Mouse (Mus musculus) WW6 (cell line): ENCODE measurements around the gene Cilp2.

Source experiments
- DNase-seq: peaks from one replicate; pipeline ENCODE4 v3.0.0-alpha.2; 2013; ENCODE audit warnings: low read depth, low spot score

Cilp2 gene

DNA sequence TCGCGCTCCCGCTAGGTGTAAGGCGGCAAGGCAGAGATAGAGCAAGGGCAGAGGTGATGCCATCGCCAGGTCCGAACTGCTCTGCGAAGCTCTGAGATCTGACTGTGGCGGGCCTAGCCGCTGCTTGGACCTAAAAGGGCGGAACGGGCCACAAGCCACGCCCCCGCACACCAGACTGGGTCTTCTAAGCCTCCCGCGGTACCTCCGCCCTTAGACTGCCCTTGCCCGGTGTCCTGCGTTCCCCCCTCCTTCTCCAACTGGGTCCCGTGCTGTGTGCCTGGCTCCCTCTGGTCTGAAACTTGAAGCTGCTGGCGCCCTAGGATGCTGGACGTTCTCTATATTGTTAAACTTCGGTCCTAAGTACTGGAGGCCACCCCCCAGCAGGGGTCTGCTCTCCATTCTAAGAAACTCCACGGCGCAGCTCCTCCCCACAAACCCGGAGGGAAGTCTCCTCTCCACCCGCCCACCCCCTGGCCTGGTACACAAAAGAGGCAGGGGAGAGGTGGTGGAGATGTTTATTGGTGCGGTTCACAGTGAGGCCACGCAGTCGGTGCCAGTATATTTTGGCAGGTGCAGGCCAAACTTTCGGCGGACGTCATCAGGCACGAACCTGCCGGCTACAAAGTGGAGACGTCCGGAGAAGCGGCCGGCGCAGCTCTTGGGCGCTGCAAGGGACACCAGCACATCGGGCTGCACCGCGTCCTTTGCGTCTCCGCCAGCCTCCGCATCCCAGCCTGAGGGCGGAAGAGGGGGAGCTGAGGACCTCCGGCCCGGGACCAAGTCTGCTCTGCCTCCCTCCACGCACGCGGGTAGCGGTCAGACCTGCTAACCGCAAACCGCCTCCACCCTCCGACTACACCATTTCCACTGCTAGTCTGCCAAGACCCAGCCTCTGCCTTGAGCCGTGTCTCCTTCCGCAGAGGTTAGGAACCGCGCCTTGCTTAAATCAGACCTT lies at the start of gene Cilp2:
Cilp2 (minus strand) TSS at position 399 of the 955 bp plus-strand sequence.
- DNase-seq: no peak

DNA sequence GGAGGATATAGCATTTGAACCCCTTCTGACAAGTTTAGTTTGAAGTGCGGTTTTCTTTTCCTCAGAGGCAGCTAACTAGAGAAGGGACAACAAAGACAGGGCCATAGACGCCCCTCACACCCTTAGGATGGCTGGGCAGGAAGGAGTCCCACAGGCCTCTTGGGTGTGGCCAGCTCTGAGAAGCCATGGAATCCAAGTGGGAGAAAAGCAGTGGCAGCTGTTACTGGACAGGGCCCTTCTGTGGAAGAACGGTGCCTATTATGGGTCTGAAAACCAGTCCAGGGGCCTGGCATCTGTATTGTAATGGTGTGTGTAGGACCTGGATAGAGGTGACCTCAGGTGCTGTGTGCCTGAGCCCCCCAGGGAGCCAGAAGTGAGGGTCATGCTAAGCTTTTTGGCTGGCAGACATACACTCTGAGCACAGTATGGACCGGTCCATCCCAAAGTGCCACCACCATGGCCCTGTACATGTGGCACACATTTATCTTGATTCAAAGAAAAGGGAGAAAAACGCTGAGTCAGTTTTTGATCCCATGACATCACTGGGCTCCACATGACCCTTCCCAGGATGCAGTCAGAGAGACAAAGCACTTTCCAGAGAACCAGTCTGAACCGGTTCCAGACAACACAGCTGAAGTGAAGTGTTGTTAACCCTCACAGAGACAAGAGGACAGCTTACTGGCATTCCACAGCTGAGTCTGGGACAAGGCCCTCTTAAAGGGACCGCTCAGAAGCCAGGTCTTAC lies 48.7 kb upstream of the Cilp2 start:
- DNase-seq: peak; percentile 93

DNA sequence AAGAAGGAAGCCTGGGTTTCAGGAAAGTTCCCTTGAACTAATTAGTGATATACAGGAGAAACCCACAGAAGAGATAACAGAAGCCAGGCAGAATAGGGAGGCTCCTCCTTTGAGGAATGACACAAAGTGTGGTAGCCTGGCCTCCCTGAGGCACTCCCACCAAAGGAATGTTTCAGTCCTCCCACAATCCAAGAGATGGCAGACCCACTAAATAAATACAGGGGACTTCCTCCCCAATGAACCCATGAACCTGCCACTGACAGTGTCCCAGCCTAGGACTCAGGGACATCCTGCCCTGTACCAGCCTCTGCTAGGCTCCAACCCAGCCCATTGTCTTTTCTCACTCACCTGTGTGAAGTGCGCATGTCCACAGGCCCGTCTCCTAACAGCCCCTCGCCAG lies 47.9 kb upstream of the Cilp2 start:
- no peak for DNase-seq

DNA sequence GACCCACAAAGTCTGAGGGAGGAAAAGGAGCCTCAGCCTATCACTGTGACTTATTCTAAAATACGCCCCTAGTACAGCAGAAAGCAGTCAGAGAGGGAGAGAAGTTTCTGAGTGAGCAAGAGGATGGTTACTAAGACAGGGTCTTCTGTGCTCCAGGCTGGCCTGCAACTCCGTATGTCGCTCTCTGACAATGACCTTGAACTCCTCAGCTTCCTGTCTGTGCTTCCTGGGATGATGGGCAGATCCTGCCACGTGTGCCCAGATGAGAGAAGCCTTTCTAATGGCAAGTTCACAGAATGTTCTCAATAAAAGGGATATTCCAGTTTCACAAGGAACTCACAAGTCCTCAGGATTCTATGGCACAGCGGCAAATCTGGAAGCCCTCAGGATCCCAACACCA lies 47.1 kb upstream of the Cilp2 start:
- DNase-seq: no peak

DNA sequence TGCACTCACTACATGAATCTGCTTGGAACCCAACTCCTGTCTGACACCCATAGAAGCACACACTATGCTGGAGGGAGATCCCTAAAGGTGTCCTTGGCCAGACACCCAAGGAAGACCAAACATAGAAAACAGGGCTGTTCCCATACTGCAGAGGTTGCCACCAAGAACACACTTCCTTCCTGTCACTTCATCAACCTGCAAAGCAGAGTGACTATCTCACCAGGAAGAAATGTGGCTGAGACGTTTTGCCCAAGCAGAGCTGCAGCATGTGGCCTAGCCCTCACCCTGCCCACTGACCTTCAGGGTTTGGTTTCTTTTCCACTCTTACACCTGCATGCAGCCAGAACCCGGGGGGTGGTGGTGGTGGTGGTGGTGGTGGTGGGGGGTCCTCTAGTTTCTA lies 46.3 kb upstream of the Cilp2 start:
- no peak for DNase-seq

DNA sequence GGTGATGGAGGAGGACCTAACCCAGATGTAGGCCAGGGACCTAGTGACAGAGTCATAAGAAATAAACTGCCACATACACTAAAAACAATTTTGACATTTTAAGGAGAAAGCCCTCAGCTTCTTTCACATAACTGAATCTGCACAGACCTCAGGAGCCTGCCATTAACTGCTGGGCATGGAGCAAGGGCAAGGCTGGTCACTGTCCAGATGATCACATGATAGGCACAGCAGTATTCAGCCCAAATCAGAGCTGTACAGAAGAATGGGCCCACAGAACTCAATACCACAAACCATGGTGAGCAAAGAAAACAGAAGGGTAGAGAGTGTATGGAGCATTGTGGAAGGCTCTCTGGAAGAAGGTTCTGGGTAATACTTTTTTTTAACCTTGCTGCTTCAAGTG lies 39.4 kb upstream of the Cilp2 start:
- DNase-seq: no peak

DNA sequence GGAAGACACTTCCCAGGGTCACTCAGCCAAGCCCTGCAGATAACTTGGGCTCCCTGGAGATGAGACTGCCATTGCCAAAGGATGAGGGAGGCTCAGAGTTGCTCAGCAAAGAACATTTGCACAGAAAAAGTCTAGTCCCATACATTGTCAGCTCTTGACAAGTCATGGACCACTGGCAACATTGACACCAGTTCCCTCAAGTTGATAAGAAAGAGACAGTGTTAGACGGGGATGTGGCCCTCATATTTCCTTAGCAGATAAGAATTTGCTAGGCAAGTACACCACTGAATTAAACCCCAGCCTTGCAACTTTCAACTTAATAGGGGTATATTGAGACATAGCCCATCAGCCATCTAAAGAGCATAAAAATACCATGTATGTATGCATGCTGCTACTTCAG lies 36.5 kb upstream of the Cilp2 start:
- no peak for DNase-seq

DNA sequence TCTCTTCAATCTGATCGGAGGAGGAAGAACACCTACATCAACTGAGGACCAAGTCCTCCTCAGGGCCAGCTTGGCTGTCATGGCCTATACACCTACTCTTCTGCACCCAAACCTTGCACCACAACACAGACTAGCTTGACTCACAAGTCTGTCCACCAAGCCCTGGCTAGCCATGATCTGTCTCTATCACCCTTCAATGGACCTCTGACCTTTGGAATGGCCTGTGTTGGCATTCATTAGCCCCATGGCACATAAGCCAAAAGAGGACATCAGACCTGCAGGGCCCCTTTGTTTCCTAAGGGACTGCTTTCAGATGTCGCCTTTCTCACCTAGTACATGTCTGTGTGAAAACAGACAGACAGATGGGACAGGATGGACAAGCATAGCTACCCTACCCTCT lies 33.7 kb upstream of the Cilp2 start:
- no peak for DNase-seq

DNA sequence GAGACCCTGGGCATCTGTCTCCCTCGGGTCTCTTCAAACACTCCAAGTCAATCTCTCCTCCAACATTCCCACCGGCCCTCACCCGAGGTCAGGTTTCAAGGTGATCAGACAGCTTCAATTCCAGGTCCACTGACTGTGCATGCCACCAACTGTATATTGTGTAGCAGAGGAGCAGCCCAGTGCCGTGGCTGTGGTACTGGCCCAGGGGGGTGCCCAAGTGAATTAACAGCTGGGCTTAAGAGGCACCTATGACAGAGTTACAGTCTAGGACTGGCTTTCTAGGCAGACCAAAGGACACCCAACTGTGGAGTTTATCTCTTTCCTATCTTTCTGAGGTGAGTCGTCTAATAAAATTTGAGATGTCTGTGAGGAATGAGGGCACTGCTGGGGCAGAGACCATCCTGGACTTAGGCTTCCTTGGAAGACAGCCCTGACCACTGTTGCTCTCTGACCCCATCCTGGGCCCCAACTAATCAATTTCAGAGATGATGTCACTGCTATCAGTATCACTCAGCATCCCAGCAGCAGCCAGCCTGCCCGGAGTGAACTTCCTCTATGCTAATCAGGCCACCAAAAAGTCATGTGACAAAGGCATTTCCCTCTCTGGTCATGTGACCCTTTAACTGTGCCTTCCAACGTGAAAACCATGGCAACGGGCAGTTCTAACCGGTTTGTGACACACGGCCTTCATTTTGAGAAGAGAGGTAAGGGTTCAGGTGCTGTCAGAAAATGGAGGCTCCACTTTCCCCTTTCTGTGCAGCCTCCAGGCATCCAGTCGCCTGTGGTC lies 32.6 kb upstream of the Cilp2 start:
- peak; percentile 75 for DNase-seq

DNA sequence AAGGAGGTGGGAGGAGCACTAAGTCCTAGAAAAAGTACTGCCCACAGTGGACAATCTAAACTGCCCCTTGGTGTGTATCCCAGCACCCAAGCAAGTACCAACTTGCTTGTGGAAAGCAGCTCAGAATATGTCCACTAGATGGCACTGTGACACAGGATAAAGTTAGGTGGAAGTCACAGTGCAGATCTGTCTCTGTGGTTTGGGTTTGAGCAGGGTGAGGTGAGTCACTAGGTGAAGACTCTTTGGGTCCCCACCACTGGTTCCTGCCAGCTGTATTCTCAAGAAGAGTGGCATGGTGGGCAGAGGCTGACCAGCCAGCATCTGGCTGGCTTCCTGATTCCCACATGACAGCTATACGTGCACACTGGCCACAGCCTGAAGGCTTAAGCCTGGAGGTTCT lies 31.5 kb upstream of the Cilp2 start:
- DNase-seq: peak; percentile 79

DNA sequence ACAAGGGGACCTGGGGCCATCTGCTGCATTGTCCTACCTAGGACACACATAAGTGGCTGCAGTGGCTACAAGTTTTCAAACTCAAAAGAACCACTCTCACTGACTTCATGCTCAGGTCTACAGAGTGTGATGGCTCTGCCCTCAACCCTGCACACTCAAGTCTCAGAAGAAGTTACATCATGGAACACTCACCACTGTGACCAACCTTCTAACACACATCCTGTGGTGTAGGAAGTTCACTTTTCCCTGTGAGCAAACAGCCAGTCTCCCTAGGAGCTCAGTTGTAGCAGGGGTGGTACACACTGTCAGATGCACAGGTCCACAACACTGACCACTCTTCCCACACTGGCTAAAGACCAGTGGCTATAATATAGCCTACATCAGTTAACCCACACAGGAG lies 31.0 kb upstream of the Cilp2 start:
- DNase-seq: no peak

DNA sequence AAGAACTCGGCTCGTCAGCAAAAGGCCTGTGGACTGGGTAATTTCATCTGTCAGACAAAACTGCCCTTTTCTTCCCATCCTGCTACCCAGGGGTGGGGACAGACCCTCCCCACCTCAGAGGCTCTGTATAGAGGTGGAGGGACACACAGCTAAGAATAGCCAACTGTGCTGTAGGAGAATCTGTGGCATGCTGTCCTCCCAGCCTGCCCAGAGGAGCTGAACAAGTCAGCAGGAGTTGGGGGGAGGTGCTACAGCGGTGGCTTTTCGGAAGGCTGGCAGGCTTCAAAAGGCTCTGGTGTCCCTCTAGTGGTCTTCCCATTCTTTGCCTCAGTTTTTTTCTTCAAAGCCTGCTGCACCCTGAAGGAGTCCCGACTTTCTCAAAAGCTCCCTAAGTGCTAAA lies 28.3 kb upstream of the Cilp2 start:
- DNase-seq: no peak

DNA sequence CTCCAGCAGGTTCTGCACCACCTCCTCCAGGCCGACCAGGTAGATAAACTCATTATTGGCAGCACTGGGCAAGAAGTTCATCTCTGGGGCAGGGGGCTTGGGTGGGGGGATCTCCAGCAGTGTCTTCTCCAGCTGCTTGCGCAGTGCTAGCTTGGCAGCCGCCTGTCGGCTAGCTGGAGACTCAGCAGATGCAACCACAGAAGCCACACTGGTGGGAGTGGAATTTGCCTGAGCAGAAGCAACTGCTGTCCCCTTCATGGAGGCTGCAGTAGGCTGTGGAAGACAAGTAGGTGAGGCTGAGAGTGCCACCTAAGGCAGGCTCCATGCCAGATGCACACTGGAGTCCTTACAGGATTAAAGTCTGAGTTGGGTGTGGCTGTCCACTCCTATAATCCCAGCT lies 27.0 kb upstream of the Cilp2 start:
- DNase-seq: no peak

DNA sequence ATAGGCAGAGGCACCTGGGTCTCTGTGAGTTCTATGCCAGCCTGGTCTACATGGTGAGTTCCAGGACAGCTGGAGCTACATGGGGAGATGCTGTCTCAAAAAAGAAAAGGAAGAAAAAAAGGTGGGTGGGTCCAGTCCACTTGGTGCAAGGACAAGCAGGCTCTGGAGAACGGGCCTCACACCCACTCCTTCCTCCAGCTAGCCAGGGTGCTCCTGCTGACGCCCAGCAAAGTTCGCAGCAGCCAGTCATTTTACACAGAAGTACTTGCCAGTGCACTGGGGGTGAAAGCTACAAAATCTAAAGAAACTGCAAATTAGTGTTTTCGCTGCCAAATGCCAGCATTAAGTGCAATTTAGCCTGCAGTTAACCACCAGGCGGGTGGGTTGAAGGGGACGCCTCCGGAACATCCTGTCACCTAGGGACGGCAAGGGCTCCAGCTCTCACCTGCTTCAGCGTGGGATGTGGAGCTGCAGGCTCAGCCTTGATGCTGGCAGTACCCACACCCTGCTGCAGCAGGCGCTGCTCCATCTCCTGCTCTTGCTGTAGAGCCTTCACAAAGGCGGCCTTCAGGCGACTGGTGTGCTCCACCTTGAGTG lies 25.1 kb upstream of the Cilp2 start:
- DNase-seq: no peak

DNA sequence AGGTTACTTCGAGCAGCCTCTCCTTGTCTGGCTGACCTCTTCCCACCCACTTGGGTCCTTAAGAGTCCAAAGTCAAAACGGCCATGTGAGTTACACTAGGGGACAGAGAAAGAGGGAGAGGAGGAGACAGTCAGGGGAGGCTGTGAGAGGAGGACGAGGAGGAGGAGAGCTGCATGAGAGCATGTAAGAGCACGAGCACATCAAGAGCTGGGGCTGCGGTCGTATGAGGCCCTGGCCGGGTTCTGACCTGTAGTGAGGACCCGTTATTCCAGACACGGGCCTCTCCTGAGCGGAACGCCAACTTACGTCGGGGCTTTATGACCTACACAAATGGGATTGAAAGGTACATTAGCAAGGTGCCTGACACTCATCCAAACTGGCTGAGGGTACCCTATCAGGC lies 24.4 kb upstream of the Cilp2 start:
- no peak for DNase-seq

DNA sequence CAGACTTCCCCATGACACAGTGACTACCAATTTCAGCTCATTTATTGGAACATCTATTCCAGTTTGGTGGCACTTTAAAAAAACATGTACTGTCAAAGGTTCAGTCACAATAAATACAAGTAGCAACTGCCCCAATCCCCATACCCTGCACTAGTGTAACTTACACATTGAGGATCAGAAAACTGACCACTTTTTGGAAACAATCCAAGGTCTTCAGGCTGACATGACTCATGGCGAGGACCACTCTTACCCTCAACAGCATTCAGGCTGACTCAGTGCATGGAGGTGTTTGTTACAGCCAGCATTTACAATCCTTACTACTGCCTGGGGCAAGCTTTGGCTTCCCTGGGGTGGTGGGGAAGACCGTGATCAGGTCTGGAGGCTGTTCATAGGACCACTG lies 19.6 kb upstream of the Cilp2 start:
- DNase-seq: no peak

DNA sequence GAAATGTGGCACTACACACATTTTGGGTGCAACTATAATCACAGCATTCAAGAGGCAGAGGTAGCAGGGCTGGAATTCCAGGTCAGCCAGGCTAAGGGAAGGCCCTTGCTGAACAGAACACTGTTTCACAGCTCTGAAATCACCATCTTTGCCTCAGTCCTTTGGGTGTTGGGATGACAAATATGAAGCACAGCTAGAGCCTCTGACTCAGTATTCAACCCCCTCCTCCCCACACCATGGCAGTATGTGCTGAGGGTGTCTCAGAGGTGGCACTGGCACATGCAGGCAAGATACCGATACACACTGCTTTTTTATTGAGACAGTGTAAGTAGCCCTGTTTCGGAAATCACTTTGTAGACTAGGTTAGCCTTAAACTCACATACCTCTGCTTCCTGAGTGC lies 18.8 kb upstream of the Cilp2 start:
- DNase-seq: no peak

DNA sequence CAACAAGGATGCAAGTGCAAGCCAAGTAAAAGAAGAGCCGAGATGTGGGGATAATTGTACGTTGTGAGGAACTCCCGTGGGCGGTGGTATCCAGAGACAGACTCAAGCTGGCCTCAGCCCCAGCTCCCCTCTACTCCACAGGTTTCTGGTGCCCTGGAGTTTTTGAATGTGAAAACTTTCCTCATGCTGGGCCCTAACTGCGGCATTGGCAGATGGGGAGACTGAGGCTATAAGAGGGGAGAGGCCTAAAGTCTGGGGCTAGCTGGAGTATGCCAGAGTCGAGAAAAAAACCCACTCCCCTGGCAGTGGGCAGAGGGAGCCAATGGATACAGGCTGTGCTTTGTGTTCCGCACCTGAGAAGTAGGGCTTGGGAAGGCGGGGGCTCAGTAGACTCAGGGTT lies 16.6 kb upstream of the Cilp2 start:
- DNase-seq: no peak

DNA sequence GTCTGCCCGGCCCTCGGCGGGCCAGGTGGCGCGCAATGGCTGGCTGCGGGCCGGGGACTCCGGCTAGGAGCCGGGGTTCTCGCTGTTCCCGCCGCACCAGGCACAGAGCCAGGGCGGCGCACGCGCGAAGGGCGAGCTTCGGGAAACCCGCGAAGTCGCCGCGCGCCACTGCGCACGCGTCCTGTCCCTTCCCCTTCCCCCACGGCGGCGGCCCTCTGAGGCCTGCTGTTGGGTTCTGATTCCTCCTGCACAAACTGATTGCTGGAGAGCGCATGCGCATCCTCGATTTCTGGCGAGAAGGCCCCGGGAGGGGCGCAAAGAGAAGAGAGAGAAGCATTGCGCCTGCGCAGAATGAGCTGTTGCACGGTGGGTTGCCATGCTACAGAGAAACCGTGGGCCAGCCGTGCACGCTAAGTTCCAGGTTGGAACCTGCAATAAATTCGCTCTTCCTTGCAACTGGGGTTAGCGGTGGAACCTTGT lies 15.6 kb upstream of the Cilp2 start:
- peak; percentile 100 for DNase-seq

DNA sequence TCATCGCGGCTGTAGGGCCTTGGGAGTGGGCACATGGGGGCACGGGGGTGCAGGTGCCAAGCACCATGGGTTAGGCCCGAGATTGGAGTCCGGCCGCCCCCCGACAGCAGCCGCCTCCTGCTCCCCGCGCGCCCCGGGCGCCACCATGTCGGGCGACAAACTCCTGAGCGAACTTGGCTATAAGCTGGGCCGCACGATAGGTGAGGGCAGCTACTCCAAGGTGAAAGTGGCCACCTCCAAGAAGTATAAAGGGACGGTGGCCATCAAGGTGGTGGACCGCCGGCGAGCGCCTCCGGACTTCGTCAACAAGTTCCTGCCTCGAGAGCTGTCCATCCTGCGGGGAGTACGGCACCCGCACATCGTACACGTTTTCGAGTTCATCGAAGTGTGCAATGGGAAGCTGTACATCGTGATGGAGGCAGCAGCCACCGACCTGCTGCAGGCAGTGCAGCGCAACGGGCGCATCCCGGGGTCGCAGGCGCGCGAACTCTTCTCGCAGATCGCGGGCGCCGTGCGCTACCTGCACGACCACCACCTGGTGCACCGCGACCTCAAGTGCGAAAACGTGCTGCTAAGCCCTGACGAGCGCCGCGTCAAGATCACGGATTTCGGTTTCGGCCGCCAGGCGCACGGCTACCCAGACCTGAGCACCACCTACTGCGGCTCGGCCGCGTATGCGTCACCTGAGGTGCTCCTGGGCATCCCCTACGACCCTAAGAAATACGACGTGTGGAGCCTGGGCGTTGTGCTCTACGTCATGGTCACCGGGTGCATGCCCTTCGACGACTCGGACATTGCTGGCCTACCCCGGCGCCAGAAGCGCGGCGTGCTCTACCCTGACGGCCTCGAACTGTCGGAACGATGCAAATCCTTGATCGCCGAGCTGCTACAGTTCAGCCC lies 14.9 kb upstream of the Cilp2 start, which contains the start of the genes Tssk6, Ndufa13 and Yjefn3:
Tssk6 (plus strand) TSS at position 22 of the 900 bp plus-strand sequence.
Ndufa13 (minus strand) TSS at position 396 of the 900 bp plus-strand sequence.
Yjefn3 (minus strand) TSS at position 550 of the 900 bp plus-strand sequence.
- no peak for DNase-seq
